Mouse (Mus musculus) layer of hippocampus, adult 2 months (tissue): Measurements from ENCODE around the gene Psmd13. TPM values are rescaled to one million over a fixed set of nuclear protein-coding genes. Genes with fewer than 3 reads are reported as not detected.

ENCODE experiments used
- DNase-seq, 2 experiments: peaks; one replicate each; pipeline ENCODE4 v3.0.0; 2022; ENCODE audit warnings: low spot score in 2 of 2
- H3K27ac ChIP-seq: fragments of 200-600 bp; 2 replicates; pipeline ENCODE4 v1.8.1; 2022
- H3K4me3 ChIP-seq: fragments of 200-600 bp; 2 replicates; pipeline ENCODE4 v1.8.1; 2022; ENCODE audit warnings: mild to moderate bottlenecking
- CTCF ChIP-seq: fragments of 200-600 bp; conservative IDR thresholded peaks from 2 replicates; pipeline ENCODE4 v1.8.1; 2022; ENCODE audit warnings: antibody characterized with exemption, mild to moderate bottlenecking, moderate library complexity
- total RNA-seq, 2 experiments: library from RNA; stranded (reverse); gene quantifications; 2 replicates each; pipeline ENCODE4 v1.2.3; 2021

The Psmd13 gene
- total RNA-seq, 2 experiments from 2014 or later: 111 to 113 TPM

DNA sequence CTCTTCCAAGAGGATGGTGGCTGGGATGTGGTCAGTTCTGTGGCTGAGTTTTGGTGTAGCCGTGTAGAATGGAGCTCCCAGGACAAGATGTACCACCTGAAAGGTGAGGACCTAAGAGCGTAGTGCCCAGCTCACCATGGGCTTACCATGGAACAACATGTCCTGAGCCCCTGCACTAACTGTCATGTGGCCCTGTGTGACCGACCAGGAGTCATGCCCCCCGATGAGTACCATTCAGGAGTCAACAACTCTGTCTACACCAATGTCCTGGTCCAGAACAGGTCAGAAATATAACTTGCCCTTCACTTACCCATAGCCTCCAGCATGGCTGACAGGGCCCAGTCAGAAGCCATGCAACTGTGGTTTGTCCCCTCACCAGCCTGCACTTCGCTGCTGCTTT, 63.5 kb downstream of the Psmd13 start:
- Histone ChIP-seq H3K4me3 (no peak overlapping the region), H3K27ac (no peak overlapping the region)
- no peak for DNase-seq
- TF ChIP-seq CTCF: no peak

DNA sequence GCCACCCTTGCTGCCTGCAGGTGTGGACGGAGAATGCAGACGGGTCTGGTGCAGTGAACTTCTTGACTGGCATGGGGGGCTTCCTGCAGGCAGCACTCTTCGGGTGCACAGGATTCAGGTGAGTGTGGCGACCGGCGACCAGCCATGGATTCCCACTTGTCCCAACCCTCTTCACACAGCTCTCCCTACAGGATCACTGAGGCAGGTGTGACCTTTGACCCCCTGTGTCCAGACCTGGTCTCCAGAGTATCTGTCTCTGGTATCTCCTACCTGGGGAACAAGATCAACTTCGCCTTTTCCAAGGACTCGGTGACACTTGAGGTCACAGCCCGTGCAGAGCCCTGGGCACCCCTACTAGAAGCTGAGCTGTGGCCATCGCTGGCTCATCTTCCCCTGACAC, 64.5 kb downstream of the Psmd13 start:
- TF ChIP-seq CTCF: no peak
- Histone ChIP-seq H3K4me3 (no peak overlapping the region), H3K27ac (no peak overlapping the region)
- no peak for DNase-seq

DNA sequence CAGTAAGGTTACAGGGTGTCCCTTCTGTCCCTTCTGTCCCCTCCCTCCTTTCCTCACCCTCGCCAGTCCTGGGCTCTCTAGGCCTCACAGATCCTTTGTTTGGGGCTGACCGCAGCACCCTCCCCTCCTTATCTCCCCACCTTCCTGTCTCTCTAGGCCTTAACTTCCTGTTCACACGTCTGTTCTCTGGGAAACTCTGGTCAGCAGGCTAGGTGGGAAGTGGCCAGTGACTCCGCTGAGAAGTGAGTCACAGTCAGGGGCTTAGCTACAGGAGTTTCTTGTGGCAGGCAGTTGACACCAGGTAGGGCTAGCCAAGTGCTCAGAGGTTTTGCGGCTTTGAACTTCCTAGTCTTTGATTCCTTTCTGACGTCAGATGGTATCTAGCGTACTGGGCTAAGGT, 65.2 kb downstream of the Psmd13 start:
- no peak overlapping the region for H3K27ac ChIP-seq
- TF ChIP-seq CTCF: no peak

DNA sequence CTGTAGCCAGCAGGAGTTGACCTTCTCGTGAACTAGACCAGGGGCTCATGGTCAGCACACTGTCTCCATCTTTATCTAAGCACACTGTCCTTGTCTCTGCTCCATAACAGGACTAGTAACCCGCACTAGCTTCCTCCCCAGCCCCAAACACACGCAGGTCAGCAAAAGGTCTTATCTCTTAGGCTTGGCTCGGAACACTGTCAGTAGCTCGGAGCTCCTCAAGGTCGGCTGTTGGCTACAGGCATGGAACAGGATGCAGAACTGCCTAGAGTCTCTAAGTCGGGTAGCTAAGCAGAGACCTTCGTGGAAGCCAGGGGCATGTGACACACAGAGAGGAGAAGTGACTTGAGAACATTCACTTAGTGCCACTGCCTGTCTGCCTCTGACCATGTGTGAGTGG, 66.4 kb downstream of the Psmd13 start:
- no peak for TF ChIP-seq CTCF
- Histone ChIP-seq H3K4me3 (no peak overlapping the region), H3K27ac (no peak overlapping the region)
- DNase-seq: no peak

More for the DNA sequence above, 65.2 kb downstream of the Psmd13 start:
- H3K4me3 ChIP-seq: no peak overlapping the region
- DNase-seq: no peak

Other genes starting within 250 kb of the Psmd13 start
- gene Olfr53, start 235.5 kb upstream of the Psmd13 start, total RNA-seq: under 1 TPM in 1 of 2 experiments, not detected in 1; 0.34 TPM
- gene Olfr539, start 222.0 kb upstream of the Psmd13 start, total RNA-seq: under 1 TPM; 0.20 to 0.23 TPM
- under 1 TPM; 0.12 to 0.13 TPM for gene Olfr45, start 200.0 kb upstream of the Psmd13 start, total RNA-seq
- not detected for gene Olfr541, start 184.7 kb upstream of the Psmd13 start, total RNA-seq
- not detected for gene Cyp2e1, start 118.2 kb upstream of the Psmd13 start, total RNA-seq
- not detected for gene Syce1, start 94.1 kb upstream of the Psmd13 start, total RNA-seq
- gene Zfp941, start 59.8 kb upstream of the Psmd13 start, total RNA-seq: 10 to 100 TPM; 10.7 to 18.0 TPM
- 1 to 10 TPM; 1.1 to 1.4 TPM for gene Urah, start 47.0 kb upstream of the Psmd13 start, total RNA-seq
- gene Scgb1c1, start 36.4 kb upstream of the Psmd13 start, total RNA-seq: not detected
- not detected for gene Odf3, start 34.2 kb upstream of the Psmd13 start, total RNA-seq
- gene Gm45785, start 25.6 kb upstream of the Psmd13 start, total RNA-seq: 1 to 10 TPM in 1 of 2 experiments, not detected in 1; 1.8 TPM
- 10 to 100 TPM; 78.2 to 82.8 TPM for gene Ric8a, start 25.0 kb upstream of the Psmd13 start, total RNA-seq
- 10 to 100 TPM; 25.1 to 28.3 TPM for gene Bet1l, start 24.4 kb upstream of the Psmd13 start, total RNA-seq
- 10 to 100 TPM; 69.2 to 73.2 TPM for gene Sirt3, start 341 bp downstream of the Psmd13 start, total RNA-seq
- gene Cox8b, start 18.5 kb downstream of the Psmd13 start, total RNA-seq: 1 to 10 TPM in 1 of 2 experiments, not detected in 1; 1.3 TPM
- gene Nlrp6, start 38.9 kb downstream of the Psmd13 start, total RNA-seq: under 1 TPM; 0.27 to 0.51 TPM
- 1 to 10 TPM; 4.0 to 7.1 TPM for gene Pgghg, start 59.4 kb downstream of the Psmd13 start, total RNA-seq
- not detected for gene Ifitm5, start 68.3 kb downstream of the Psmd13 start, total RNA-seq
- gene Gm45717, start 74.0 kb downstream of the Psmd13 start, total RNA-seq: not detected
- gene Ifitm2, start 74.0 kb downstream of the Psmd13 start, total RNA-seq: 10 to 100 TPM; 13.0 to 16.3 TPM
- gene Ifitm1, start 85.3 kb downstream of the Psmd13 start, total RNA-seq: 1 to 10 TPM; 1.9 to 2.9 TPM
- gene Ifitm3, start 128.8 kb downstream of the Psmd13 start, total RNA-seq: 10 to 100 TPM in 1 of 2 experiments, 1 to 10 TPM in 1; 9.6 to 13.9 TPM
- gene Ifitm6, start 136.0 kb downstream of the Psmd13 start, total RNA-seq: not detected
- gene Gm17387, start 147.2 kb downstream of the Psmd13 start, total RNA-seq: not detected
- gene B4galnt4, start 179.1 kb downstream of the Psmd13 start, total RNA-seq: 100 to 1,000 TPM in 1 of 2 experiments, 10 to 100 TPM in 1; 93.4 to 101 TPM
- gene Pkp3, start 196.2 kb downstream of the Psmd13 start, total RNA-seq: not detected
- gene Sigirr, start 218.6 kb downstream of the Psmd13 start, total RNA-seq: 1 to 10 TPM; 2.1 to 2.5 TPM
- not detected for gene Ano9, start 235.8 kb downstream of the Psmd13 start, total RNA-seq
- gene Ptdss2, start 240.4 kb downstream of the Psmd13 start, total RNA-seq: 10 to 100 TPM; 50.8 to 64.4 TPM